Mouse (Mus musculus): ENCODE measurements around the gene Batf2. TPM values are rescaled to one million over a fixed set of nuclear protein-coding genes. Genes with fewer than 3 reads are reported as not detected.

Batf2 gene
- polyA plus RNA-seq (2015; fragmentation: Nextera tagmentation; extraction: Ambion mirVana): 0.28 and 0.30 TPM in 2 replicates

DNA sequence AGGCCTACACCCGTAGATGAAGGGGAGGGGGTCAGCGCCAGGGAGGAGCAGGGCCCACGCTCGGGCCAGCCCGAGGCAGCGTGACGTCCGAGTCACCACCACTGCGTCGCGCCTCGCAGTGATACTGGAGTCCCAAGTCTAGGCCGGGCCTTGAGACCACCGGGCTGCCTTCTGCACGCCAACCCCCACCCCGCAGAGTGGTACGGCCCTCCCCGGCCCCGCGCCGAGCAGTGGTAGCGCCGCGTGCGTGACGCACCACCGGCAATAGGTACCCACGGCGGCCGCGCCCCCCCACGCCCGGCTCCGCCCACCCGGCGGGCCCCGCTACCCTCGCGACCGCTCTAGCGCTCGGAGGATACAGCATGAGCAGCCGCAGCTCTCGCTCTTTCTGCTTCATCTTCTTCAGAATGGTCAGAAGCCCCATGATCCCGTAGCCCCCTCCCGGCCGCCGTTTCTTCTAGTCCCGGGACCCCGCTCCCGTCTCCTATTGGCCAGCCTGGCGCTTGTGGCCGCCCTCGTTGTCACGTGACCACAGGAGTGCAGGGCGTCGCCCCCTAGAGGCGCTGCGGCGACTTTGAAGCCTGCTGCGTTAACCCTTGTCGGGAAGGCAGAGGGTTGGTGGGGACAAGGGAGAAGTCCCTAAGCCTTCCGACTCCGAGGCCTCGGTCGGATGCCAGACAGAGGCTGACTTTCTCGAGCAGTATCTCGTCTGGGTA lies at the start of gene Batf2:
Gene Batf2 (plus strand): TSS at position 306 of the 716 bp plus-strand sequence.

GRCm38 (mm10) chr19:6094119-6094518 lies 46.7 kb upstream of the Batf2 start, which contains the start of gene AC131692.1:
TSS of gene AC131692.1 (plus strand) at chr19:6094419.

DNA sequence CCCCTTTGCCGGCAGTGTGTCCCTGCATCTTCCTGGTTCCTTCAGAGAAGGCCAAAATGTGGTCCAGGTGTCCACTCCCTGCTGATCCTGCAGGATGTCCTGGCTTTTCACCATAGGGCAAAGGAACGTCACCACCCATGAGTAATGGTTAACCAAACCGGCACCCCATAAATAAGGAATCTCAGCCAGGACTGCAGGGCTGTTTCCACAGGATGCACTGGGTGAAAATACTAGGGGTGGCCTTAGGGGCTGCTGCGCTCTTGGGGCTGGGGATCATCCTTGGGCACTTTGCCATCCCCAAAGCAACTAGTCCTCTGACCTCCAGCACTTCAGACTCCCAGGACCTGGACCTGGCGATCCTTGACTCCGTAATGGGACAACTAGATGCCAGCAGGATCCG lies 35.2 kb upstream of the Batf2 start, which contains the start of gene Naaladl1:
Gene Naaladl1 (plus strand): TSS at position 197 of the 400 bp plus-strand sequence.

GRCm38 (mm10) chr19:6117986-6118676 lies 22.7 kb upstream of the Batf2 start, which contains the start of gene Sac3d1:
TSS of gene Sac3d1 (minus strand) at chr19:6118650.

GRCm38 (mm10) chr19:6127760-6128341 lies 12.9 kb upstream of the Batf2 start, which contains the start of gene Snx15:
TSS of gene Snx15 (minus strand) at chr19:6128304.

GRCm38 (mm10) chr19:6141394-6141749 lies 589 bp downstream of the Batf2 start, which contains the start of gene Arl2:
TSS of gene Arl2 (minus strand) at chr19:6141548.

DNA sequence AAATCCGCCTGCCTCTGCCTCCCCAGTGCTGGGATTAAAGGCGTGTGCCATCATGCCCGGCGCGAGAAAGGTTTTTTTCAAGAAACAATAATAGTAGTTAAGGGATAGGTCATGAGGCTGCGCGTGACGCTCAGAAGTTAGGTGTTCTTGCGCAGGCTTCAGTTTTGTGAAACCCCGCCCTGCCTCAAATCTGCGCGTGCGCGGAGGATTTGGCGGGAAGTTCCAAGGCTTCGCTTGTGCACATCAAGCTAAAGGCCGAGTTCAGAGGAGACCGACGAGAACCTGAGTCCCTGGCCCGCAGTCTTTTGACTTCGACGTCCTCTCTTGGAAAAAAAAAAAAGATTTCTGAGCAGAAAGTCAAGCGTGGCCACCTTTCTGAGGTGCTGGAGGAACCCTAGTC lies 43.3 kb downstream of the Batf2 start, which contains the start of gene Majin:
Gene Majin (plus strand): TSS at position 258 of the 400 bp plus-strand sequence.

Other genes starting within 250 kb of the Batf2 start
- gene Tigd3, start 246.8 kb upstream of the Batf2 start, polyA plus RNA-seq (2015; fragmentation: Nextera tagmentation; extraction: Ambion mirVana): 0.47 and 0.54 TPM in 2 replicates
- 52.6 and 59.0 TPM in 2 replicates for gene Dpf2, start 228.0 kb upstream of the Batf2 start, polyA plus RNA-seq (2015; fragmentation: Nextera tagmentation; extraction: Ambion mirVana)
- gene Cdc42ep2, start 216.2 kb upstream of the Batf2 start, polyA plus RNA-seq (2015; fragmentation: Nextera tagmentation; extraction: Ambion mirVana): 18.8 and 20.3 TPM in 2 replicates
- 41.8 and 42.6 TPM in 2 replicates for gene Pola2, start 176.8 kb upstream of the Batf2 start, polyA plus RNA-seq (2015; fragmentation: Nextera tagmentation; extraction: Ambion mirVana)
- 0.31 and 0.34 TPM in 2 replicates for gene Slc22a20, start 154.8 kb upstream of the Batf2 start, polyA plus RNA-seq (2015; fragmentation: Nextera tagmentation; extraction: Ambion mirVana)
- gene Capn1, start 125.1 kb upstream of the Batf2 start, polyA plus RNA-seq (2015; fragmentation: Nextera tagmentation; extraction: Ambion mirVana): 30.2 and 32.8 TPM in 2 replicates
- 16.7 and 19.3 TPM in 2 replicates for gene Syvn1, start 94.4 kb upstream of the Batf2 start, polyA plus RNA-seq (2015; fragmentation: Nextera tagmentation; extraction: Ambion mirVana)
- 29.8 and 33.9 TPM in 2 replicates for gene Mrpl49, start 83.2 kb upstream of the Batf2 start, polyA plus RNA-seq (2015; fragmentation: Nextera tagmentation; extraction: Ambion mirVana)
- gene Fau, start 83.1 kb upstream of the Batf2 start, polyA plus RNA-seq (2015; fragmentation: Nextera tagmentation; extraction: Ambion mirVana): 611 and 659 TPM in 2 replicates
- 27.6 and 28.5 TPM in 2 replicates for gene Znhit2, start 79.8 kb upstream of the Batf2 start, polyA plus RNA-seq (2015; fragmentation: Nextera tagmentation; extraction: Ambion mirVana)
- gene Tm7sf2, start 72.6 kb upstream of the Batf2 start, polyA plus RNA-seq (2015; fragmentation: Nextera tagmentation; extraction: Ambion mirVana): 14.6 and 19.7 TPM in 2 replicates
- 37.0 and 41.4 TPM in 2 replicates for gene Vps51, start 63.8 kb upstream of the Batf2 start, polyA plus RNA-seq (2015; fragmentation: Nextera tagmentation; extraction: Ambion mirVana)
- gene Tmem262, start 61.0 kb upstream of the Batf2 start, polyA plus RNA-seq (2015; fragmentation: Nextera tagmentation; extraction: Ambion mirVana): not detected in 2 replicates
- gene Gm28374, start 58.7 kb upstream of the Batf2 start, polyA plus RNA-seq (2015; fragmentation: Nextera tagmentation; extraction: Ambion mirVana): 0.35 and 0.64 TPM in 2 replicates
- gene Zfpl1, start 56.0 kb upstream of the Batf2 start, polyA plus RNA-seq (2015; fragmentation: Nextera tagmentation; extraction: Ambion mirVana): 46.9 and 47.9 TPM in 2 replicates
- gene Cdca5, start 56.0 kb upstream of the Batf2 start, polyA plus RNA-seq (2015; fragmentation: Nextera tagmentation; extraction: Ambion mirVana): 4.7 and 8.0 TPM in 2 replicates
- not detected in 2 replicates for gene AC131692.1, start 46.6 kb upstream of the Batf2 start, polyA plus RNA-seq (2015; fragmentation: Nextera tagmentation; extraction: Ambion mirVana)
- 0.08 TPM in 1 of 2 replicates, not detected in the other for gene Naaladl1, start 35.2 kb upstream of the Batf2 start, polyA plus RNA-seq (2015; fragmentation: Nextera tagmentation; extraction: Ambion mirVana)
- gene Sac3d1, start 22.3 kb upstream of the Batf2 start, polyA plus RNA-seq (2015; fragmentation: Nextera tagmentation; extraction: Ambion mirVana): 23.3 and 26.6 TPM in 2 replicates
- gene Snx15, start 12.7 kb upstream of the Batf2 start, polyA plus RNA-seq (2015; fragmentation: Nextera tagmentation; extraction: Ambion mirVana): 14.6 and 15.8 TPM in 2 replicates
- gene Arl2, start 565 bp downstream of the Batf2 start, polyA plus RNA-seq (2015; fragmentation: Nextera tagmentation; extraction: Ambion mirVana): 54.9 and 59.2 TPM in 2 replicates
- not detected in 2 replicates for gene Majin, start 43.4 kb downstream of the Batf2 start, polyA plus RNA-seq (2015; fragmentation: Nextera tagmentation; extraction: Ambion mirVana)
- 0.37 and 0.65 TPM in 2 replicates for gene Gpha2, start 85.4 kb downstream of the Batf2 start, polyA plus RNA-seq (2015; fragmentation: Nextera tagmentation; extraction: Ambion mirVana)
- gene Ppp2r5b, start 94.9 kb downstream of the Batf2 start, polyA plus RNA-seq (2015; fragmentation: Nextera tagmentation; extraction: Ambion mirVana): 19.3 and 25.7 TPM in 2 replicates
- 4.8 and 5.1 TPM in 2 replicates for gene Atg2a, start 100.7 kb downstream of the Batf2 start, polyA plus RNA-seq (2015; fragmentation: Nextera tagmentation; extraction: Ambion mirVana)
- 117 and 130 TPM in 2 replicates for gene Ehd1, start 135.7 kb downstream of the Batf2 start, polyA plus RNA-seq (2015; fragmentation: Nextera tagmentation; extraction: Ambion mirVana)
- gene Cdc42bpg, start 165.5 kb downstream of the Batf2 start, polyA plus RNA-seq (2015; fragmentation: Nextera tagmentation; extraction: Ambion mirVana): 1.1 and 1.4 TPM in 2 replicates
- gene Men1, start 194.0 kb downstream of the Batf2 start, polyA plus RNA-seq (2015; fragmentation: Nextera tagmentation; extraction: Ambion mirVana): 30.0 and 30.7 TPM in 2 replicates
- 6.8 and 7.1 TPM in 2 replicates for gene Map4k2, start 200.2 kb downstream of the Batf2 start, polyA plus RNA-seq (2015; fragmentation: Nextera tagmentation; extraction: Ambion mirVana)
- gene Sf1, start 222.7 kb downstream of the Batf2 start, polyA plus RNA-seq (2015; fragmentation: Nextera tagmentation; extraction: Ambion mirVana): 47.8 and 62.7 TPM in 2 replicates
- gene Pygm, start 243.4 kb downstream of the Batf2 start, polyA plus RNA-seq (2015; fragmentation: Nextera tagmentation; extraction: Ambion mirVana): 20.6 and 23.6 TPM in 2 replicates

Data from urinary bladder, postnatal 0 days (tissue).